Mouse (Mus musculus): ENCODE results near the gene Bfsp2. TPM values are rescaled to one million over a fixed set of nuclear protein-coding genes. Genes with fewer than 3 reads are reported as not detected.

Bfsp2 gene
- 0.19 and 0.28 TPM in 2 replicates for polyA plus RNA-seq (2015; fragmentation: Nextera tagmentation; extraction: Ambion mirVana)

DNA sequence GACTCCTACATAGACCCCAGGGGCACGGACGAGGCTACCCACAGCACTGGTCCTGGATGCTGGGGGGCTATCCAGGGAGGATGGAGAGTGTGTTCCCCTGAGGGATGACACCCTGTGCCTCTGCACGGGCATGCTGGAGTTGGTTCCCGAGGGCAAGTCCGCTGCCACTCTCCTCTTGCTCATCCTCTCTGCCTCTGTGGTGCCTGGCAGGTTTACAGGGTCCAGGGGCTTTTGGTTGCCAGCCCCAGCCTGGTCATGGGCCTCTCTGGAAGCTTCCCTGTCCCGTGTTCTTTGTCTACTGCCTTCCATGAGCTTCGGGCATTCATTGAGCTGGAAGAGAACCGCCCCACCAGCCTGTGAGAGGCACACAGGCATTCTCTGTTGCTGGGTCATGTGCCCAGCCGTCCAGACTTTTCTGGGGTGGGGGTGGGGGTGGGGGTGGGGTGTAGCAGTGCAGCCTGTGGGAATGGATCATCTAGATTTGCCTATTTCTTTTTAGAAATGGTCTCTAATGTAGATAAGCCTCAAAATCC is at the start of gene Bfsp2:
Gene Bfsp2, minus strand, starts transcription at position 377 of the 533 bp plus-strand sequence.

Other genes with a start within 250 kb of the Bfsp2 start
- gene Trf, start 250.0 kb downstream of the Bfsp2 start, polyA plus RNA-seq (2015; fragmentation: Nextera tagmentation; extraction: Ambion mirVana): 733 and 1,048 TPM in 2 replicates
- 5.1 and 7.2 TPM in 2 replicates for gene 1300017J02Rik, start 175.3 kb downstream of the Bfsp2 start, polyA plus RNA-seq (2015; fragmentation: Nextera tagmentation; extraction: Ambion mirVana)
- gene Topbp1, start 175.2 kb downstream of the Bfsp2 start, polyA plus RNA-seq (2015; fragmentation: Nextera tagmentation; extraction: Ambion mirVana): 16.1 and 21.9 TPM in 2 replicates
- gene Cdv3, start 114.6 kb downstream of the Bfsp2 start, polyA plus RNA-seq (2015; fragmentation: Nextera tagmentation; extraction: Ambion mirVana): 51.1 and 69.1 TPM in 2 replicates

Data from adrenal gland, postnatal 0 days (tissue).